Mouse (Mus musculus) CD4-positive, CD25-positive, alpha-beta regulatory T cell, adult 4 months (primary cell): ENCODE data around the gene Srebf1. TPM values are rescaled to one million over a fixed set of nuclear protein-coding genes. Genes with fewer than 3 reads are reported as not detected.

ENCODE experiments used
- ATAC-seq: one replicate; pipeline ENCODE4 v1.8.0; 2017
- polyA plus RNA-seq, 2 experiments: library from polyadenylated mRNA; unstranded; fragments of 100-300 nt; shearing (Covaris generic); gene quantifications; one replicate each; pipeline ENCODE4 v1.2.1; 2017

Srebf1 gene
- polyA plus RNA-seq, 2 experiments from 2014 or later = 20.7 to 28.6 TPM

DNA sequence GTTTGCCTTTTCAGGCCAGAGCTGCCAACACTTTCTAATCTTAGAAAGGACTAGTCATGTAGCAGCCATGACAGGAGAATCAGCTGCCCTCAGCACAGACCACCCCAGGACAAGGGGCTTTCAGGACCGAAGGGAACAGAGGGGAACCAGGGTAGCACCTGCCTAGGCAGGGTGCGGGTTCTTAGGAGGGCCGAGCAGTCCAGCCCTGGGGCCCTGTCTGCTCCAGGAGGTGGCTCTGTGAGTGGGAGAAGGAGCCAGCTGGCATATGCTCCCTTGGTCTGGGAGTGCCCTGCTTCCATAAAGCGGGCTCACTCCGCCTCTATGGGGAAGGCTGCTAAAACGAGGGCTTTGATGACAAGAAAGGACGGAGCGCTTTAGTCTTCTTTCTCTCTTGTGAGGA is 10.9 kb upstream of the Srebf1 start:
- no peak for ATAC-seq

DNA sequence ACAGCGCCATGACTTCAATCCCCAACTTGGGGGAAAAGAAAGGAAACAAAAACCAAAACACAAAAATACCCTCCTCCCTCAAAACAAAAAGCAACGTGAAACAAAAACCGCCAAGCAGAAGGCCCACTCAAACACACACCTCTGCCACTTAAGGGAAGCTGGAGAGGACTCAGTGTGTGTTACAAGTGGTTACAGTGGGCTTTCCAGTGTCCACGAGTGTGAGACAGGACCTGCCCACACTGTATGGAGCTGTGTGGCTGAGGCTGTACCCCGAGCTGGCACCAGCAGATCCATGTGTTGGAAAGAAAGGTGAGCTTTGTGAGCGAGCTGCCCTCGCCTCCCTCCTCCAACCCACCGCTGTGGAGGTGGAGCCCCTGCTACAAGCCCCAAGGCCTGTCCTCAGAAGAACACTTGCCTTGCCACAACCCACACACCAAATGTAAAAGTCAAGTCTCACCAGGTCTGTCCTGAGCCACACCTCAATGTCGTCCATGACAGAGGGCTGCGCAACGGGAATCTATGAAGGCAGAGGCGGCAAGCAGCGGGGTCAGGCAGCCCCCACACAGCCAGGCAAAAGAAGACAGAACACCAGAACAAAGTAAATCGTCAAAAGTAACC is 10.2 kb upstream of the Srebf1 start:
- peak; percentile 30 for ATAC-seq

DNA sequence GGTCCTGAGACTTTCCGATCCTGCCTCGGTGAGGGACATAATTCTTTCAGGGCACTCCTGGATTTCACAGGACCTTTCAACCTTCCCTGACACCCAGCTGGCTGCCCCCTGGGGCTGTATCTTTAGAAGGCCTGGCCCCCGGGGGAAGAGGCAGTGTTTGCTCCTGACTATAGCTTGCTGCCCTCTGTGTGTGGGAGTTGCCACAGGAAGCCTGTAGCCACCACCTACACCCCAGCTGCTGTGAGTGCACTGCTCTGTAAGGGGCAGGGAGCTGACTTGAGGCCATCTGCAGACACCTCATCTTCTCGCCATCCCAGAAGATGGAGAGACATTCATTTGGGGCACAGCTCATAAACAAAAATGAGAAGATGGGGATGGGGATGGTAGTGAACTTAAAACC is 9.6 kb upstream of the Srebf1 start:
- ATAC-seq = peak; percentile 59

DNA sequence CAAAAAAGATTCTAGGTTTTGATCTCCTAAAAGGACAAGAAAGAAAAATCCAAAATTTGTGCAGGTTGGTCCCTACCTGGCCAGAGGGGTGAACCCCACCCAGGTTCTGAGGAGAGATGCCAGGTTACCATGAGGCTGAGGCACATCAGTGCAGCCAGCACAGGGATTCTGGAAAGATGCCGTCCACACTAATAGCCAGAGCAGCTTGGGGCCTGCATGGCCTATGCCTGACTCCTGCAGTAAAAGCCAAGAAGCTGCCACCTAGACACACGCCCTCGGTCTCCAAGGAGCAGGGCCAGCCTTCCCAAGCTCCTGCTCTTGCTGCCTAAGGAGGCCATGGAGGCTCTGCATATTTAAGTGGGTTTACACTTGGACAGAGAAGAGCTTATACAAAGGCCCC is 8.9 kb upstream of the Srebf1 start:
- no peak for ATAC-seq

DNA sequence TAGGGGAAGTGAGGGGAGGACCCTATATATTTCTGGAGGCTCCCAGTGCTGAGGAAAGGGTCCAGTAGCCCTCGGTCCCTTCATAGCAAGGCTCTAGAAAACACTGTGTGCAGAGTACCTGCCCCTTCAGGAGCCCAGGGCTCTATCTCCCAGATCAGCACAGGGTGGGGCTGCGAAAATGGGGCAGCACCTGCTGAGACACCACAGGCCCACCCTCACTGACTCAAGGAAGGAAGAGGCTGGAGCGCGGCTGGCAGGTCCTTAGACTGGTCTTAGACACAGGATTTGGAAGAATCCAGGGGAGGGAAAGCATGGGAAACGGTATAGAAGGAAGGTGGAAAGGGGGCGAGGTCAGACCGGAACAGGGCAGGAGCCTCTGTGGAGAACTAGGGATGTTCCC is 8.1 kb upstream of the Srebf1 start:
- ATAC-seq = no peak

DNA sequence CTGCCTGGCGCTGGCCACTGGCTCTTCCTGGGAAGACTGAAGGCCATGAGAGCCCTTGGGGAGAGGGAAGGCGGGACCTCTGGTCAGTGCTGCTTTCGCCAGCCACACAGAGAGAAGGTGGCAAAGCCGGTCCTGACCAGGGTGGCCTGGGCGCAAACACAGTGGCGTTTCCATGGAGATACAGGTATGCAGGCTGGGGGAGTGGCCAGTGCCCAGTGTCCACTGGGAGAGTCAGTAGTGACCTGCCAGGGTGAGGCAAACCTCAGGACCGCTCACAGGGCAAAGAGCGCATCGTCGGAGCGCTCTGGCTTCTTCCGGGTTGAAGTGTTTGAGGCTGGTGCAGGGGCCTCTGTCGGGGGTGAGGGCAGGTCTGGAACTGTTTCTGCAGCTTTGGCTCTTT is 7.4 kb upstream of the Srebf1 start:
- no peak for ATAC-seq

DNA sequence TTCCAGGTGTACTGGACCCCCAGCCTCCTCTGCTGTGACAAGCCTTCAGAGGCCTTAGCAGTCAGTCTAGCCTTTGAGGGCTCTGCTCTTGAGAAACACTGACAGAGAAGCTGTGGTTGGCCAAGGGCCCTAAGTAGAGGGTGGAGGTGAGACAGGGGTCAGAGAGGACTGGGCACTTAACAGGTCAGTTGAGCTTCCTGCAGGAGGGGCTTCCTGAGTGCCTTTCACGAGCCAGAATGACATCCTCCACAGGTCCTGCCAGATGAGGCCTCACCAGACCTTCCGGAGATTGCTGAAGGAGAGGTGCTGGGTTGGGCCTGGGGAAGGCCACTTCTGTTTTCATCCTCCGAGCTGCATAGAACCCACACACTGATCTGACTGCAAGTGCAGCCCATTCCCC is 6.1 kb upstream of the Srebf1 start:
- ATAC-seq = no peak

DNA sequence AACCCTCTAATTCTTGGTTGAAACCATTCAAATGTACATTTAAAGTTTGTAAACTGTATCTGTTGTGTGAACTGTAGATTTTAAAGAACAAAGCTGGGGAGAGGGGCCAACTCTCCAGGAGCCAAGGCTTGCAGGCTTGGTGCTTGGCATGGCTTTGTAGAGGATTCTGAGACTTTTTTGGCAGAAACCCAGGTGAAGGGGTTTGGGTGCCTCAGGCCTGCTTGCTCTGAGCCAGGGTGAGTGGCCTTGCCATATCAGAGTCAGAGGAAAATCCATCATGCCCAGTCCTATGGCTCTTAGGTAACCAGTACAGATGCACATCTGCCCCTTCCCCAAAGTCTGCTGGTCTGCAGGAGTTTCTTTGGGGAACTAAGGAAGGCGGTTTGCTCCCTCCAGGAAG is 3.5 kb upstream of the Srebf1 start:
- no peak for ATAC-seq

DNA sequence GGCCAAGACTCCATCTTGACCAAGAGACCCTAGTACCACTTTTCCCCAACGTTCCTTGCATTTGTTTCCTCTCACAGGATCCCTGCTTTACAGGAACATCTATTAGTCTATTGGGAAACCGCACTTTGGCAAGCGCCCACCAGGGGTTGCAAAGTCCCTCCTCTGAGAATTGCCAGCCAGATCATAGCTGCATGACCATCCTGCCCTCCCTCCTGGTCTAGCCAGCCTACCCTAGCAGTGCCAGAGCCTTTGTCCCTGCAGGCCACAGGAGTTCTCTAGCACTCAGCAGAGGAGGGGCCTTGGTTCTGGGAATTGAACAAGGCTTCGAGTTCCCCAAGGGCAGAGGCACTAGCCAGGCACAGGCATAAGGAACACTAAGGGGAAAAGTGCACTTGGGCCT is 2.3 kb upstream of the Srebf1 start:
- ATAC-seq = no peak

DNA sequence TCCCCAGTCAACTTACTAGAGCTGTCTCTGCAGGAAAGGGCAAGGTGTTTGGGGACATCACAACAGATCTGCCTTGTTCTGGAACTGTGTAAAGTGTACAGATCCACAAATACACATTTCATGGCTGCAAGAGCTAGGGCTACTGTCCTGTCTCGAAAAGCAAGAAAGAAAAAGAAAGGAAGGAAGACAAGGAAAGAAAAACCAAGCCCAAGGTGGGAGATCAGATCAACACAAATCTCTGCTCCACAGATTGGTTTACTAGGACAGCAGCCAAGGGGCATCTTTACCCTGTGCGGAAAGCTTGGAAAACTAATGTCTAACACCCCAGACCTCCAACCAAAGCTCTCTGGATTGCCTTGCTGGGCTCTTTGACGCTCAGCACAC is 304 bp downstream of the Srebf1 start:
- ATAC-seq = no peak

DNA sequence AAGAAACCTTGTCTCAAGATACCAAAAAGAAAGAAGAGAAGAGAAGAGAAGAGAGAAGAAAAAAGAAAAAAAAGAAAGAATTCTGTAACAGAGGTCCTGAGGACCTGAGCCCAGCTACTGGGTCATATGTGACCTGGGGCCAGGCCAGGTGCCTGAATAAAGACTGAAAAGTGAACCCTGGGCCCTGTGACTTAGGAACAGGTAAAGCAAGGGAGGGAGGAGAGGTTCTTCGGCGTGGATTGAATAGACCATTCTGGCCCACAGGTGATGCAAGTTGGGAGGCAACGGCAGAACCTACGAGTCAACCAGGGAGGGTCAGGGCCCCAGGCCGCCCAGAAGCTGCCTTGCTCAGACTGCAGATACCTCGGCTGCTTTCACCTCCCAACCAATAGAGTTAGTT is 956 bp downstream of the Srebf1 start:
- ATAC-seq = no peak

DNA sequence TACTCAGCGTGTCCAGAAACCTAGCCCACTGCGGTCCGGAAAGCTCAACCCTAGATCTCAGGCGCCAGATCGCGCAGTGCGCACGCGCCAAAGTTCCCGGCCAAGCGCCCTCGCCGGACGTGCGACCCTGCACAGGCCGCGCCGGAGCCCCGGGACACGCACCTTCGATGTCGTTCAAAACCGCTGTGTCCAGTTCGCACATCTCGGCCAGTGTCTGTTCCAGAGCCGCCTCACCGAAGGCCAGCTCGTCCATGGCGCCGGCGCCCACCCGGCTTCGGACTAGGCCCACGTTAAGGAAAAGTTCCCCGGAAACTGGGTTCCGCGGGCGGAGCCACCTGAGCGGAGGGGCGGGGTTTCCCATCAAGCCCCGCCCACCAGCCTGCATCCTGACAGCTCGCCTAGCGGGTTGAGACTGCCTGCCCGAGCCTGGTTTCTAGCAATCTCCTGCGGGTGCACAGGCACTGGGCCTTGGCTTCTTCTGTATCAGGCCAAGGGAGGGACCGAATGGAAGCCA is 2.0 kb downstream of the Srebf1 start:
- peak; percentile 73 for ATAC-seq

DNA sequence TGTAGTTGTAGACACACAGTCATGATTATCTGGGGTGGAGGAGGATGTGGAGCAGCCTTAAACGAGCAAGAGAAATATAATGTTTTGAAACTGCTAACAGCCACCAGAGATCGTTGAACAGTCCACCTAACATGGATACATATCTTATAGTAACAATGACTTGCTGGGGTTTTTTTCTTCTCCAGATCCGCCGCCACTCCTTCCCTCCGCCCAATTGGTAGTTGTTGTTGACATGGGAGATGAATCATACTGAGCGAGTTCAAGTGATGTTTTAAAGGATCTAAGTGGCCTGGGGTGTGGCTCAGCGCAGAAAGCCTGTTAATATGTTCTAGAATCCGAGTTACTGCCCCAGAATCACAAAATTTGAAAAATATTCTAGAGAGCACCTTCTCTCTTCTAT is 2.8 kb downstream of the Srebf1 start:
- ATAC-seq = peak; percentile 24

DNA sequence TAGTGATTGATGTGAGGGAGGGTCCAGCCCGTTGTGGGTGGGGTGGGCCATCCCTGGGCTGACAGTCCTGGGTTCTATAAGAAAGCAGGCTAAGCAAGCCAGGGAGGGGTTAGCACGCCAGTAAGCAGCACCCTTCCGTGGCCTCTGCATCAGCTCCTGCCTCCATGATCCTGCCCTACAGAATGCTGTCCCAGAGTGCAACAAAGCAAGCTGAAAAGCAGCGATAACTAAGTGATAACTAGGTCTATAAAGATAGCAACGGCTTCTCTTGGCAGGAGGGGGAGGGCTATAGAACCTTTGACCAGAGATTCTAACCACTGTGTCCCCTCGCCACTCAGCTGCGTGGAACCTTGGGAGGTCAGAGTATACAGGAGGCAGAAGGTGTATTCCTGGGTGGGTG is 4.9 kb downstream of the Srebf1 start:
- no peak for ATAC-seq

DNA sequence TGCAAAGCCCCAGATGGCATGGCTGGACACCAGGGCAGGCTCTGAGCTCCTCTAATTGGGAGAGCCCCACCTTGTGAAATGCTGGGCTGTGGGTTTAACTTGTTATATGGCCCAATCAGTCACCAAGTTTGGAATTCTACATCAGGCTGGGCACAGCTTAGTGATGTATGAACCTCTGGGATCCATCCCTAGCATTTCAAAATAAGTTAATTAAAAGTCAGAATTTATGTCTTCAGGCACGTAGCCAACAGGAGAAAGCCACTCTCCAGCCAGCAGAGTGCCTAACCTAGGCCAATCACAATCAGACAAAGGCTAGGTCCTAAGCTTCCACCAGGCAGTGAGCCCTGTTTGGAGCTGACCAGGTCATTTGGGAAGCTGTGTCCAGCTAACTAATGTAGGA is 5.7 kb downstream of the Srebf1 start:
- no peak for ATAC-seq

DNA sequence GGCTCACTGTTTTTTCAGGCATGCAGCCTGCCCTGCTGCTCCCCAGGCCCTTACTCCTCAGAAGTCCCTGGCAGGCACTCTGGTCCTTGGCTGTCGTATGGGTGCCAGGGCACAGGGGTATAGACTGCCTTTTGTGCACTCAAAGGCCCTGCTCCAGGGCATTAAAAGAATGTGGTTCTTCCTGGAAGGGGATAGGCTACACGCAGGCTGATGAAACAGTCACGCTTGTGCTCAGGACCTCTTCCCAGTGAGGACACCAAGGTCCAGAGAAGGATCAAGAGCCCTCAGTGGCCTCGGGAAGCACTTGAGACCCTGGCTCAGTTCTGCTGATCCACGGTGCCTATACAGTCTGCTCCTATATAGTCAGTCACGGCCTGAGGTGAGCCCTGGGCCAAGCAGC is 9.1 kb downstream of the Srebf1 start:
- ATAC-seq = no peak

DNA sequence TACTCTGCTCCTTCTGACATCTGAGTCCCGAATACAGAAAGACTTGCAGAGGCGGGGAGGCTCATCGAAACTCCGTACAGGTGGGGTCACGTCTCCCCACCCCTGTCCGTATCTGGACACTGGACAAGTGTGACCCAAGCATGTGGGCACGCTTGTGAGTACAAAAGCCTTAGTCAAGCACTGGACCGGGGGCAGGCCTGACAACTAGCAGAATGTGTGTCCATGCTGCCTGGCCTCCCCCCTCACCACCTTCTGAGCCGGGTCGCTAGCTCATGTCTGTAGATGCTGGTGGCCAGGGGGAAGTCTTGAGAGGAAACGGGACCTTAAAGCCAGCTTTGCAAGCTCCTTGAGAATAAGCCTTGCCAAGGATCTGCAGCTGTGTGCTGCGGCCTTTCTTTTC is 10.6 kb downstream of the Srebf1 start:
- no peak for ATAC-seq

DNA sequence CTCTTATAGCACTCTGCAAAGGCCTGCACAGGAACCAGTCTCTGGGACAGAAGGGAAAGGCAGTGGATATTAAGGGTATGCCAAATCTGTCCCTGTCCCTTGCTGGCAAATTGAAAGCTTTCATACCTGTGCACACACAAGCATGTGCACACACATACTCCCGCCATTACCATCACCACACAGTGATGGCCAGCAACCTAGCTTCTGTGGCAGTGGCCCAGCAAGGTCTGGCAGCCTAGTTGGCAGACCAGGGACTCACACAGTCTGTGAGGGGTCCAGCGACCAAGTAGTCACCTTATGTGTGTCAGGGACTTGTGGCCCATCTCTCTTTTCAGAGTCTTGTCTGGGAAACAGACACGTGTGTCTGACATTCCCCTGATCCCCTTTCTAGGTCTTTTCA is 11.2 kb downstream of the Srebf1 start:
- no peak for ATAC-seq

DNA sequence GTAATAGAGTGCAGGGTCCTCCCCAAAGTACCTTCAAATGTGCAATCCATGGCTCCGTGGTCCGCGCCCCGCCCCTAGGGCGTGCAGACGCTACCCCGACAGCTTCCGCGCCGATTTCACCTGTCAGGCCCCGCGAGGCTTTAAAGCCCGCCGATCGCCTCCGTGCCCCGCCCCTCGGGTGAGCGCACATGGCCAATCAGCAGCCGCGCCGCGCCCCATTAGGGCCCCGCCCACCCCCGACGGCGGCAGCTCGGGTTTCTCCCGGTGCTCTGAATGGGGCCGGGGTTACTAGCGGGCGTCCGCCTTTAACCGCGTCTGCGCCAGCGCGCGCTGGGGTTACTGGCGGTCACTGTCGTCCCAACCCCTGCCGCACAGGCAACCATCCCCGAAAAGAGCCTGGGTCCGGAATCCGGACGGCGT is 12.1 kb downstream of the Srebf1 start:
- peak; percentile 96 for ATAC-seq

DNA sequence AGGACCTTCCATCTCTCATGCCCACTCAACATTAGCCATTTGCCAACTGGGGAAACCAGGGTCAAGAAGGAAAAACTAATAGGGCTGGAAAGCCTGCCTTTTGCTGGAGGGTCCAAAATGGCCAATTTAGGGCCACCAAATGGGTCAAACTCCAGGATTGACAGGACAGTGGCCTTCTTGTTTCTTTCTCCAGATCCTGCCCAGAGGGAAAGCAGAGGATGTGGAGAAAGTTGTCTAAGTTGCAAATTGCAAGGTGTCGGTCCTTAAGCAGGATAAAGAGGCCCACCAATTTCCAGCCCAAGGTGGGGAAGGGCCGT is 12.5 kb downstream of the Srebf1 start:
- no peak for ATAC-seq

DNA sequence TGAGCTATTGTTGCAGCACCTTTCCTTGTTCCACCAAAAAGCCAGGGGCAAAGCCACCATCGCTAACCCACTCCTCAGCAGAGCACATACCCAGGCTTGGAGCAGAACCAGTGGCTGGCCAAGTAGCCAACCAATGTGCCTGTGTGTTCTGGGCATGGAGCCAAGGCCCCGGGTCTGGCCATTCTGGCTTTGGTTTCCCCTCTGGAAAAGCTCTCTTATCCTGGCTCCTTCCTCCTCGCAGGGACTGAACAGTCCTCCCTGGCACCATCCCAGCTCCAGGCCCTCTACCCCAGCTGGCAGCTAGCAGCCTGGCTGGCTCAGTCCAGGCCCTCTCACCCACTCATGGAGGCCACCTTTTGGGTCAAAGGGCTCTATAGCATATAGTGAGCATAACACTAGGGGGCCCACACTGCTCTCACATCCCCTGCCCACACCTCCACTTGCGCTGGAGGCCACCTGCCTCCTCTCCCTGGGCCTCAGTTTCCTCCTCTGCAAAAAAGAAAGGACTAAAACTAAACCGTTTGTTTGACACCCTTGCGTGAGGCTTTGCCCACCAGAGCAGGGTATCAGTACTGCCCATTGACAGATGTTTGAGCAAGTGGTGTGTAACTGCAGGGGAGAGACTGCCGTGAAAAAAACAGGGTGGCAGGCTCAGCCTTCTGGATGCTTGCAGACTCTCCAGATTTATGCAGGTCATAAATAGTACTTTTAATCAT is 13.0 kb downstream of the Srebf1 start:
- ATAC-seq = no peak

DNA sequence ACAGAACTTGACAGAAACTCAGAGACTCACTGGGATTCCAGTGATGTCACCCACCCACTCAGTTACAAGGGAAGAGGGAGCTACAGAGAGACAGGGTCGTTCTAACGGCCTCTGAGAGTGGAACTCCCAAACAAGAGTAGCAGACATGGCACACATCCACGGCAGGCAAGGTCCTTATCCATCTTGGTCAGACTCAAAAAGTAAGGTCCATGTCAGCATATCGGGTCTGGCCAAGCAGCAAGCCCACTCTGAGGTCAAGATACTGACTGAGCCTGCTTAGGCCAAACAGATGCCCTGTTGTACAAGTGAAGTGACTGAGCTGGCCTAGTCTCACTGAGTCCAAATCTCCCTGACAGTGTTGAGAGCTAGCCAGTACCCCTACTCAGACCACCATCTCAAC is 13.7 kb downstream of the Srebf1 start:
- ATAC-seq = no peak

DNA sequence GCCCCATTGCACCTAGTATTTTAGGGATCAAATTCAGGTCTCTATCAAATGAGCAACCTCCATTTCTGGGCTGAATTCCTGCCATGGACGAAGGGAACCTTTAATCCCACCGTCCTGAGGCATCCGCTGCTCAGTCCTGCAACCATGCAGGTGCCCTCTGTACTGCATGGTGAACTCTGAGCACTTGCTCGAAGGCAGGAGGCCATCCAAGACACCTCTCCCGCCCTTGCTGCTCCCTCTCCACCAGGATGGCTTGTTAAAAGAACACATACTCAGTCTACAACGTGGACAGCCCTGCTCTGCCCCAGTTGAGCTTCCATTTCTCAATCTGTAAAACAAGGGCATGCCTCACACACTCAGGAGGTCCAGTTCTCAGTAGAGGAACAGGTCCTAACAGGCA is 14.2 kb downstream of the Srebf1 start:
- no peak for ATAC-seq

DNA sequence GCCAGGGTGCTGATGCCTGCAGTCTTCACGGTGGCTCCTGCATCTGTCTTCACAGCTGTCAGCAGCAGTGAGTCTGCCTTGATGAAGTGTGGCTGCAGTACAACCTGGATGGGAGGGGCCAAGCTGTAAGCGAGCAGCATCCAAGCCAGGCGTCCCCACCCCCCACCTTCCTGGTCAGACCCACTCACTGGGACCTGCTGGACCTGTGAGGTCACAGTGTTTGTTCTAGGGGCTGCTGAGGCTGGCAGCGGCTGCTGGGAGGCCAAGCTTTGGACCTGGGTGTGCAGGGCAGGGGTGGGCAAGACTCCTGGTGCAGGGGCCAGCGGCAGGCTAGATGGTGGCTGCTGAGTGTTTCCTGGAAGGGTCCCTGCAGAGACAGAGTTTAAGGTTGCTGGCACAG is 16.2 kb downstream of the Srebf1 start:
- no peak for ATAC-seq

DNA sequence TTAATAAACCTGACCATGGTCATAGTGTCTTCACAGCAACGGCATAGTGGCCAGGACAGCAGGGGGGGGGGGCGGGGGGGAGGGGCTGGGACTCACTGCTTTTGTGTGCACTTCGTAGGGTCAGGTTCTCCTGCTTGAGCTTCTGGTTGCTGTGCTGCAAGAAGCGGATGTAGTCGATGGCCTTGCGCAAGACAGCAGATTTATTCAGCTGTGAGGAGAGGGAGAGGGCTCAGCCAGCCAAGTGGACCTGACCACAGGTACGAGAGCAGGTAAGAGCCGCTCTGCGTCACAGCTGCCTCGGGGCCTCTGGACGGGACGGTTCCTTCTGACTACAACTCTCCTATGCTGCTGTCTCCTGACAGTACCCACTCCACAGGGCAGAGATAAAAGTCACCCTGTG is 17.4 kb downstream of the Srebf1 start:
- no peak for ATAC-seq
